9 mouse cellular contexts compared by ENCODE assay signal in the genomic region with DNA sequence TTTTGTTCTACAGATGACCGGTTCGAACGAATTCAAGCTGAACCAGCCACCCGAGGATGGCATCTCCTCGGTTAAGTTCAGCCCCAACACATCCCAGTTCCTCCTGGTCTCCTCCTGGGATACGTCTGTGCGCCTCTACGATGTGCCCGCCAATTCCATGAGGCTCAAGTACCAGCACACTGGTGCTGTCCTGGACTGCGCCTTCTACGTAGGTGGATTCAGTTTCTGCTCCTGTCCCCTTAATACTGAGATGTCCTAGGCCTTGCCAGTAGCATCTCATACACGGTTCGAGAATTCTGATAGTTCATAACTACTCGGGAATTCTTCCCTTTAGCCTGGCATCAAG. TPM values are rescaled to one million over a fixed set of nuclear protein-coding genes. Genes with fewer than 3 reads are reported as not detected.
DNase-seq lines count a peak whose midpoint lies in the region; ATAC-seq and TF ChIP-seq lines count a peak whose summit lies in the region.
"Had no signal": no experiment of that assay in that cellular context is flagged by ENCODE, and none has a peak within 500 bp of the region (broad histone marks: within the 10 kb centered on the region; RNA-seq: fewer than 3 reads in every experiment).

No protein-coding gene starts in this region.

- ATAC-seq in heart, embryonic 15.5 days (replicated peaks; ENCODE audit: insufficient number of reproducible peaks, insufficient read depth, low FRiP score, low read depth), result peak; percentile 57
- peak; percentile 16; the same call in 1 of the 2 replicates for ATAC-seq in G1E (ENCODE audit: extremely low read depth, insufficient number of reproducible peaks, low FRiP score, poor library complexity, severe bottlenecking)
- peak; percentile 65 for ATAC-seq in hindbrain, embryonic 11.5 days (ENCODE audit: low FRiP score)
- ATAC-seq in midbrain, embryonic 11.5 days (ENCODE audit: low FRiP score), result peak; percentile 66

- intact Hi-C loops in left cerebral cortex, postnatal 25 days (cut with DNase I), result loop anchor here (5.0 to 10.0 kb wide), 2 partner anchors 198 to 654 kb away; a partner anchor contains a TSS

- H3K4me1 ChIP-seq in heart, embryonic 15.5 days (replicated peaks), result peaks cover 23% of the 10 kb centered on the region
- H3K4me1 ChIP-seq in G1E (ENCODE audit: insufficient read depth, low read depth, low read length), result peaks cover 35% of the 10 kb centered on the region
- H3K4me1 ChIP-seq in hindbrain, embryonic 11.5 days (replicated peaks; ENCODE audit: control insufficient read depth, insufficient read depth, low read length), result 0 out of 2 replicates have a peak, but pooled peaks cover 1% of the 10 kb centered on the region
- H3K4me1 ChIP-seq in midbrain, embryonic 11.5 days (ENCODE audit: control insufficient read depth, insufficient read depth, low read length), result peaks cover 16% of the 10 kb centered on the region

- peak overlapping the region; percentile 94 for H3K27ac ChIP-seq in heart, embryonic 15.5 days
- H3K27ac ChIP-seq in hindbrain, embryonic 11.5 days (ENCODE audit: low read depth, low read length), result peak overlapping the region; percentile 86
- peak overlapping the region; percentile 80; the same call in 1 of the 2 replicates for H3K27ac ChIP-seq in midbrain, embryonic 11.5 days (ENCODE audit: low read depth, low read length)

- H3K27me3 ChIP-seq in heart, embryonic 15.5 days, result peaks cover 36% of the 10 kb centered on the region
- peaks cover 13% of the 10 kb centered on the region for H3K27me3 ChIP-seq in G1E (ENCODE audit: insufficient read depth, low read length)
- peaks cover 29% of the 10 kb centered on the region for H3K27me3 ChIP-seq in hindbrain, embryonic 11.5 days (ENCODE audit: control insufficient read depth, insufficient read depth, low read length)
- peaks cover 35% of the 10 kb centered on the region for H3K27me3 ChIP-seq in midbrain, embryonic 11.5 days (ENCODE audit: control insufficient read depth, insufficient read depth, low read length)

- WGBS in heart, embryonic 15.5 days, result 1% methylated on average over 14 of the region's 14 CpGs
- 1% methylated on average over 14 of the region's 14 CpGs for WGBS in hindbrain, embryonic 11.5 days
- WGBS in midbrain, embryonic 11.5 days, result under 1% methylated on average over 14 of the region's 14 CpGs

- no peak for DNase-seq in heart, adult 9 months (ENCODE audit: low spot score in 2 of 2)
- no peak for DNase-seq in G1E (ENCODE audit: low spot score)
- peak; percentile 81 for DNase-seq in hindbrain, embryonic 11.5 days (ENCODE audit: low spot score)
- no peak for DNase-seq in midbrain, embryonic 11.5 days (ENCODE audit: low spot score, missing footprints)
- no peak for DNase-seq in ovary, postnatal 10 days (ENCODE audit: low spot score)
- no peak for DNase-seq in cerebellum, postnatal 10 days
- DNase-seq in left cerebral cortex, postnatal 25 days (ENCODE audit: low spot score in 2 of 2), result no peak

- H3K36me3 ChIP-seq in heart, embryonic 15.5 days, result peaks cover 36% of the 10 kb centered on the region
- peaks cover 44% of the 10 kb centered on the region for H3K36me3 ChIP-seq in G1E (replicated peaks)
- H3K36me3 ChIP-seq in hindbrain, embryonic 11.5 days (ENCODE audit: control insufficient read depth, insufficient read depth, low read length), result peaks cover 9% of the 10 kb centered on the region; the same call in 1 of the 2 replicates
- peaks cover 9% of the 10 kb centered on the region; the same call in 1 of the 2 replicates for H3K36me3 ChIP-seq in midbrain, embryonic 11.5 days (ENCODE audit: control insufficient read depth, insufficient read depth, low read length)

- peak overlapping the region; percentile 66 for H3K4me2 ChIP-seq in heart, embryonic 15.5 days
- peak overlapping the region; percentile 68 for H3K4me2 ChIP-seq in hindbrain, embryonic 11.5 days (replicated peaks; ENCODE audit: low read depth, low read length)
- peak overlapping the region; percentile 77 for H3K4me2 ChIP-seq in midbrain, embryonic 11.5 days

- H3K9ac ChIP-seq in heart, embryonic 15.5 days, result peak overlapping the region; percentile 90
- peak overlapping the region; percentile 91 for H3K9ac ChIP-seq in hindbrain, embryonic 11.5 days (ENCODE audit: low read depth, low read length)
- peak overlapping the region; percentile 96 for H3K9ac ChIP-seq in midbrain, embryonic 11.5 days (ENCODE audit: low read length)

- H3K9me3 ChIP-seq in heart, embryonic 15.5 days (replicated peaks), result no peaks in the 10 kb centered on the region
- H3K9me3 ChIP-seq in G1E (replicated peaks), result peaks cover 2% of the 10 kb centered on the region
- no peaks in the 10 kb centered on the region for H3K9me3 ChIP-seq in hindbrain, embryonic 11.5 days (ENCODE audit: control insufficient read depth, low read length)
- H3K9me3 ChIP-seq in midbrain, embryonic 11.5 days (ENCODE audit: control insufficient read depth, low read length), result no peaks in the 10 kb centered on the region

- TF ChIP-seq CTCF in G1E (IDR thresholded peaks at IDR 0.05; ENCODE audit: low read depth, low read length), result no peak

- peak overlapping the region; percentile 93 for H3K4me3 ChIP-seq in heart, embryonic 15.5 days
- H3K4me3 ChIP-seq in G1E (ENCODE audit: low read depth, low read length), result peak overlapping the region; percentile 86
- peak overlapping the region; percentile 84 for H3K4me3 ChIP-seq in hindbrain, embryonic 11.5 days (ENCODE audit: low read depth, low read length)
- H3K4me3 ChIP-seq in midbrain, embryonic 11.5 days (ENCODE audit: low read depth, low read length), result peak overlapping the region; percentile 88

RNA-seq across cellular contexts. Expression of a gene that starts 0.6 kb away (rescaled TPM):
- polyA plus RNA-seq in heart, embryonic 15.5 days (2015; fragmentation: Nextera tagmentation; extraction: Ambion mirVana), result 111 and 135 TPM in 2 replicates
- total RNA-seq in G1E (2014; fragmentation: Nextera tagmentation), result 186 and 191 TPM in 2 replicates
- 131 and 138 TPM in 2 replicates for total RNA-seq in G1E (2017)
- polyA plus RNA-seq in G1E (2012), result 49.0 and 57.3 TPM in 2 replicates
- 271 and 278 TPM in 2 replicates for polyA plus RNA-seq in hindbrain, embryonic 11.5 days (2014; fragmentation: Nextera tagmentation; extraction: Ambion mirVana)
- polyA plus RNA-seq in midbrain, embryonic 11.5 days (2014; fragmentation: Nextera tagmentation; extraction: Ambion mirVana), result 275 and 279 TPM in 2 replicates
- 10 to 100 TPM; 61.5 to 62.7 TPM for total RNA-seq in left cerebral cortex, postnatal 25 days (2021)

RNA-seq across cellular contexts. Expression of a gene that starts 12.1 kb away (rescaled TPM):
- 0.09 TPM in 1 of 2 replicates, not detected in the other for polyA plus RNA-seq in heart, embryonic 15.5 days (2015; fragmentation: Nextera tagmentation; extraction: Ambion mirVana)
- 0.34 and 1.1 TPM in 2 replicates for total RNA-seq in G1E (2014; fragmentation: Nextera tagmentation)
- total RNA-seq in G1E (2017), result 0.44 and 0.99 TPM in 2 replicates
- 3.9 and 4.8 TPM in 2 replicates for polyA plus RNA-seq in G1E (2012)
- 2.7 and 3.5 TPM in 2 replicates for polyA plus RNA-seq in hindbrain, embryonic 11.5 days (2014; fragmentation: Nextera tagmentation; extraction: Ambion mirVana)
- 0.10 and 0.19 TPM in 2 replicates for polyA plus RNA-seq in midbrain, embryonic 11.5 days (2014; fragmentation: Nextera tagmentation; extraction: Ambion mirVana)
- total RNA-seq in left cerebral cortex, postnatal 25 days (2021), result not detected
- total RNA-seq: hematopoietic stem cell, adult 5-6 weeks had no signal

RNA-seq across cellular contexts. Expression of a gene that starts 18.0 kb away (rescaled TPM):
- polyA plus RNA-seq in heart, embryonic 15.5 days (2015; fragmentation: Nextera tagmentation; extraction: Ambion mirVana), result not detected in 2 replicates
- not detected in 2 replicates for total RNA-seq in G1E (2014; fragmentation: Nextera tagmentation)
- not detected in 2 replicates for total RNA-seq in G1E (2017)
- not detected in 2 replicates for polyA plus RNA-seq in G1E (2012)
- polyA plus RNA-seq in hindbrain, embryonic 11.5 days (2014; fragmentation: Nextera tagmentation; extraction: Ambion mirVana), result 0.57 and 1.2 TPM in 2 replicates
- polyA plus RNA-seq in midbrain, embryonic 11.5 days (2014; fragmentation: Nextera tagmentation; extraction: Ambion mirVana), result 0.18 TPM in 1 of 2 replicates, not detected in the other
- not detected for total RNA-seq in left cerebral cortex, postnatal 25 days (2021)
- total RNA-seq: hematopoietic stem cell, adult 5-6 weeks had no signal

Comparison
In these comparisons a context has a peak if more than half of its experiments do, and no peak if none do; other contexts are left out.
1. ATAC-seq: peak in every context shown above with its lines; median percentile 66 in midbrain, embryonic 11.5 days; 65 in hindbrain, embryonic 11.5 days; 57 in heart, embryonic 15.5 days; 16 in G1E.